Mouse (Mus musculus) lung, postnatal 0 days (tissue): ENCODE measurements at regions not wholly inside any gene's neighbourhood (a gene's known extent, or its start where the extent isn't known, plus 50 kb on each side); places are given as distances from the start of the nearest gene placed in this dataset.

Source experiments
- CTCF ChIP-seq: IDR thresholded peaks from 2 replicates; pipeline ENCODE4 v1.5.1; 2016; ENCODE audit warnings: antibody characterized with exemption, mild to moderate bottlenecking
- EP300 ChIP-seq: IDR thresholded peaks from 2 replicates; pipeline ENCODE4 v1.6.1; 2016; ENCODE audit warnings: antibody characterized with exemption, mild to moderate bottlenecking, control low read depth

DNA sequence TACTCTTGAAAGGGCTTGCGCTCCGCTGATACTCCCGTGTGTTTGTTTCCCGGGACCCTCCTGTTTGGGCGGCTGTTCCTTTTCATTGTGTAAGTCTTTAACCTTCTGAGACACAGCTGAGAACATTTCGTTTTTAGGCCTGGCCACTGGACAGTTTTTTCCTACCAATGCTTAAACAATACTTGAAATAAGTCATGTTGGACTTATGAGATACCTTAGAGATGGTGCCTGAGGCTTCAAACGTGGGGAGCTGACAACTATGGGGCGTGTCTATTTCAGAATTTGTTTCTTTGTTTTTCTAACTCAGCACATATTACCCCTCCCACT, 78.9 kb upstream of the Otx2 start:
- TF ChIP-seq CTCF (no peak), EP300 (no peak)
